Mouse (Mus musculus) stomach, postnatal 0 days (tissue): Measurements from ENCODE around the gene Caln1.

Source experiments
- CTCF ChIP-seq: IDR thresholded peaks from 2 replicates; pipeline ENCODE4 v1.5.1; 2016; ENCODE audit warnings: antibody characterized with exemption, low read depth, mild to moderate bottlenecking, moderate library complexity
- EP300 ChIP-seq: optimal IDR thresholded peaks from 2 replicates; pipeline ENCODE3; 2016; ENCODE audit warnings: antibody characterized with exemption

GRCm38 (mm10) chr5:130411516-130411915, 42.3 kb downstream of the Caln1 start:
- TF ChIP-seq EP300, result no peak
- no peak for TF ChIP-seq CTCF
